Mouse (Mus musculus) thymus, postnatal 10 days (tissue): ENCODE results near the gene Capzb.

Experiments
- DNase-seq, 2 experiments: peaks; one replicate each; pipeline ENCODE4 v3.0.0; 2021; ENCODE audit warnings: low spot score in 2 of 2

The Capzb gene

DNA sequence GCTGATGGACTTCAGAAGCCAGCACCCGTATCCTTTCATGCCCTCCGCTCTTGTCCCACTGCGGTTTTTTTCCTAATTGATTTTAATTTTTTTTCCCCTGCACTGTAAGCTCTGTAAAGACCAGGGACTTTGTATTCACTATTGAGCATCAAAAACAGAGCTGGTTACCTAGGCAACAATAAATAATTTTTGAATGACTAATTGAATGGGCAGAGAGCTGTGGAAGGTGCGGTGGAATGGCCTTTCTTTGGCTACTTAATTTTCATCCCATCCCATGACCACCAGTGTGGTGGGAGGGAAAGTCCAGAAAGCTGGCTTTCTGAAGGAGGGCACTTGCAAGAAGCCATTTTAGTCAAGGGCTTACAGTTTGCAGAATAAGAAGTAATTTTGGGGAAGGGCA is 41.6 kb downstream of the Capzb start:
- DNase-seq = no peak

- DNase-seq = no peak
These were observed 42.9 kb downstream of the Capzb start for GRCm38 (mm10) chr4:139235556-139235955.

GRCm38 (mm10) chr4:139238612-139239011 is 45.9 kb downstream of the Capzb start:
- DNase-seq = no peak

DNA sequence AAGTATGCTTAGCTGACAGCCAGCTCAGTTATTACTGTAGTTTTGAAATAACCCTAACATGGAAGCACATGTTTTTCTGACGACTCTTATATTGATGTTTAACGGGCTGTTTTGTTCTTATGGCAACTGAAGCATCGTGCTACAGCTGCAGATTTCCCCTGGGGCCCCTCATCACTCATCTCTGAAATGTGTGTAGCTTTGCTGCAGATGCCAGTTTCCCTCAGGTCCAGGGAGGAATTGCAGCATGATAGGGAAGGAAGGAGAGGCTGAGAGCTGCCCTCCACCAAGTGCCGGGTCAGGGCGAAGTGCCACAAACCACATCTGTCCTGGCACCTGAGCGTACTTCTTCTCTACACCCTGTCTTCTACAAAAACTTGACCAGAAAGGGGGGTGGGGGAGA is 47.6 kb downstream of the Capzb start:
- no peak for DNase-seq

DNA sequence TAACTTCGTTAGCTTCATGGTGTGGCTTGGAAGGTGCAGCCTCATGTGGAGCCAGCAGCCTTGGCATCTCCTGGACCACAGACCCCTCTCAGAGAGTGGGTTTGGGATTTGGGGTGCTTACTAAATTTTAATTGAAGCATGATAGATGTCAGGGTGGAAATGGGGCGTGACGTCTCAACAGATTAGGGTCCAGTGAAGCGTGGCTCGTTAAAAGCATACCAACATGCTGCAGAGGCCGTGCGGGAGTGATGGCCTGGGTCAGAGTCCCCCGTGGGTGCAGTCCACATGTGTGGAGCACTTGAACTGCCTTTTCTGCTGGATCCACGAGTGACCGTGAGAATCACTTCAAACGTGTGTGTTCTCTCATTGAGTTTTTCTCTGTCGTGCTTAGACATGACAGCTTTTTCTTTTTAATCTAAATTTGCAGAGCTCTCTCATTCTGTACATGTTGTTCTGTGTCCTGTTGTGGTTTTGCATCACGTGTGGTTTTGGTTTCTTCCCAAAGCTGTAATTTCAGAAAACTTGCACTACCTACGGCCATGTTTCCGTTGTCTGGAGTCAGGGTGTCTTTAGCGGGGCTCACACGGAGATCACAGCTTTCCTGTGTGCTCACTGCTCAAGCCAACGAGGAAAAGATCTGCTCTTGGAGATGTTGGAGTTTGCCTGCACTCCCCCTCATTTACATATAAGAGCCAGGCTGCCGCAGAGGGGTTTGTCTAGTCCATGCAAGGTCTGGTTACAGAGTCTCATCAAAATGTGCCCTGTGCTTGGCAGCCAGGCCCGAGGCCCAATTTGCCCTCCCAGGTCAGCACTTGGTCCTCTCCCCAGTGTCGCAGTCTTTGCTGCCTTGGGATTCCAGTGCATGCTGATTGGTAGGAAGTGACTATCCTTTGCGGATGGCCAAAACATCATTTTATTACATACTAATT is 49.2 kb downstream of the Capzb start:
- DNase-seq = peak in 1 of 2 experiments; percentile 22

DNA sequence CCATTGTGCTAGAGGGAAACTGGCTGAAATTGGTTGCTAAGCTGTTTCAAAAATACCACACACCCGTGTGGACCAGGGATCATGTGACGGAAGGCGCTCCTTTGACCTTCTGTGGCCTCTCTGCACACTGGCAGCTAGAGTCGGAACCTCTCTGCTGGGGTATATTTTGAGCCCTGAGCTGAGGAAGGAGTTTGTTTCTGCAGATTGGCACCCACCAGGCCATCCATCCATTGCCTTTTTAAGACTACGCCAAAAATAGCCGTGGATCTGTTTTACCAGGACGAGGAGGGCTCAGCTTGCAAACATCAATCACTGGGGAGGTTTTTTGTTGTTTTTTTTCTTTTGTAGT is 49.9 kb downstream of the Capzb start:
- DNase-seq = no peak

- DNase-seq = no peak
These were observed 51.5 kb downstream of the Capzb start for GRCm38 (mm10) chr4:139244176-139244575.

- no peak for DNase-seq
These were observed 52.1 kb downstream of the Capzb start for GRCm38 (mm10) chr4:139244766-139245165.

GRCm38 (mm10) chr4:139245534-139245933 is 52.8 kb downstream of the Capzb start:
- DNase-seq = no peak

DNA sequence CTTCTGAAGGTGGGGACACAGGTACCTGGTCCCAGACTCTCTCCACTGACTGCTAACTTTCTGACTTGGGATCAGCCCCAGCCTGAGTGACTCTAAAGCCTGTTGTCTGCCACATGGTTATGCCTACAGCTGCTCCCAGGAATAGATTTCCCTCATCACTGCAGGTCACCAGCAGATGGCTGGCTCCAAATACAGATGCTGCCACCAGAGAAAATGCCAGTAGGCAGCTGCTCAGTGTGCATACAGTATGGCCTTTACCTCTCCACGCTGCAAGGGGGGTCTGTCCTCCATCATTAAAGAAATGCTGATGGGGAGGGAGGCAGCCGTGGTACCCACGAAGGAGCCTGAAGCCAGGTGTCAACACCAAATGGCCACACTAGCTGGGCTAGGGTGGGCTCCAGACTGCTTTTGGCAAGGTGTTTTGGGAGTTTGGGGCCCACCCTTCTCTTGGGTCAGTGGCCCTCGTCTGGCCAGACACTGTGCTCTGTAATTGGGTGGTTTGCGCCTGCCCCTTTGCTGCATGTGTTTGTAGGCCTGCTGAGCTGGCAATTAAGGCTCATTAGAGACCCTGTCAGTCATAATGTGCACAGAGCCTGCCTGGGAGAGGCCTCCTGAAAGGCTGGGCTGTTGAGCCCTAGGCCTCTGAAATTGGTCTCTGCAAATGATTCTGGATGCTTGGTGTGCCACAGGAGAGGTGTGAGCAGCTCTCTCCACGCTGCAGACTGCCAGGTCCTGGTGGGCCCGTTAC is 53.6 kb downstream of the Capzb start:
- DNase-seq = no peak

GRCm38 (mm10) chr4:139247966-139248365 is 55.3 kb downstream of the Capzb start:
- DNase-seq = no peak

DNA sequence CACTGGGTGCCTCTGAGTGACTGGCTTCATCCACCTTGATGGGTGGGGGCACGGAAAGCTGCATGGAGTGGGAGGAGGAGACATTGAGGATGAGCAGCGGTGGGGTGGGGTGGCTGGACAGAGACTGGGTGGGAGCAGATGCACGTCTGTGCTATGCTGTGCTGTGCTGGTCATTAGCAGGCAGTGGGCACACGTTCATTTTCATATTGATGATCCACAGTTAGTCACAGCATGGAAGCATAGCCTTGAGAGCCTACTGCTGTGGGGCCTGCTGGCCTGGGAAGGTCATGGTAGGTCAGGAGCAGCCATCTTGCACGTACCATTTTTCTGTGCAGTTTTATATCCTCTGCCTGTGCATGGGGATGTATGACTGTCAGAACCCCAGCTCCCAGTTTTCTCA is 56.0 kb downstream of the Capzb start:
- DNase-seq = no peak

DNA sequence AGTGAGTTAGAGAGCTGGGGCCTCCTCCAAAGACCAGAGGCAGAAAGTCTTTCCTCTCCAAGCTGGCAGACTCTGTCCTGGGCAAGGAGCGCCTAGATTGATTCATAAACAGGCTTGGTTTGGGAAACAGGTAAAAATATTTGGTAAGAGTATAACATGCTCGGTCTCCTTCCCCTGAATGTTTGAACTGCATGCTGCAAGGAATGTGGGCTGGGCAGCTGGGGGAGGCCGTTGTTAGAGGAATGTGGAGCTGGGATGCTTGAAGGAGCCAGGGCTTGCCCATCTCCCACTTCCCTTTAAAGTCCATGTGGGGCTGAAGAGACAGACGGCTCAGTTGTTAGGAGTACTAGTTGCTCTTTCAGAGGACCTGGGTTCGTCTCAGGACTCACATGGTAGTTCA is 57.3 kb downstream of the Capzb start:
- DNase-seq = no peak

DNA sequence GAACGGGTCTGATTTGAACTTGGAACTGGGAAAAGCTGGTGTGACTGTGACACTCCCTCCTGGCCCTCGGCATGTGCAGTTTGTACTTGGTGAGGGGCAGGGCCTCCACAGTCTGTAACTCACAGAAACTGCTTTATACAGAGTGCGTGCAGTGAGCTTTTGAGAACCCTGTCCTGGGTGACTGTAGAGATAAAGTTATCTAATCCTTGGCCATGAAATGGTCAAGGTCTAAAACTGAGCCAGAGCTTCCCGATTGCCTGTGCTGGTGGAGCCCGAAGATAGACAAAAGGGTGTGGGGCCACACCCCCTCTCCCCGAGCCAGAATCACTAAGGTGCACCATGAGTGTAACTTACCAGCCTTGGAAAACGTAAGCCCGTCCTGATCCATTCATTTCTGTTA is 58.2 kb downstream of the Capzb start:
- no peak for DNase-seq

DNA sequence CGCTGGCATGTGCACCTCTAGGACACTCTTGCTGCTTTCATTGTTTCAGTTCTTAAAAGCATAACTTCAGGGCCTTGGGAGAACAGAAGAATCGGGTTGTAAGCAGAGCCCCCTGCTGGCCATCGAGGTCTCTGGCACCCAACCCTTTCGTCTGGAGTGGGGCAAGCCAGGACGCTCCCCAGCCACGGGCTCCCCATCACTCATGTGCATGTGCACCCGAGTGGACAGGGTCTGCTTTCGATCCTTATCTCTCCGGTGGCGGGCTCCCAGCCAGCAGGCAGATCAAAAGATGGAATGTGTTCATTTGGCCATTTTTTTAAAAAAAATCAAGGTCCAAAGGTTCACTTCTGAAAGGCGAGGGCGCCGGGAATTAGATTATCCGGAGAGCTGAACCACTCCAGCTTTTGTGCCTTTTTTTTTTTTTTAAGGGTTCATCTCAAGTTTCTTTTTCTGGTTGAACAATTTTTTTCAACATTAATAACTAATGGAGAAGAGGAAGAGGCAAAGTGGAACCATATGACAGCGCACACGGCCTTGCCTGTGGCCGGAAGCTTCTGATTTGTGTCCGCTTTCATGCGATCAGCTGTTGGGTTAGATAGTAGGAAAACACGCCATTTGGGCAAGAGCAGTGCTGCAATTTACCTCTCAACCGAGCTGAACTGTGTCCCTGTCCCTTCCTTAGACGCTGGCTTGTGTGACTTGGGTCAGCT is 59.5 kb downstream of the Capzb start:
- DNase-seq = peak; percentile 36 to 76

GRCm38 (mm10) chr4:139253206-139253605 is 60.5 kb downstream of the Capzb start:
- DNase-seq = no peak

DNA sequence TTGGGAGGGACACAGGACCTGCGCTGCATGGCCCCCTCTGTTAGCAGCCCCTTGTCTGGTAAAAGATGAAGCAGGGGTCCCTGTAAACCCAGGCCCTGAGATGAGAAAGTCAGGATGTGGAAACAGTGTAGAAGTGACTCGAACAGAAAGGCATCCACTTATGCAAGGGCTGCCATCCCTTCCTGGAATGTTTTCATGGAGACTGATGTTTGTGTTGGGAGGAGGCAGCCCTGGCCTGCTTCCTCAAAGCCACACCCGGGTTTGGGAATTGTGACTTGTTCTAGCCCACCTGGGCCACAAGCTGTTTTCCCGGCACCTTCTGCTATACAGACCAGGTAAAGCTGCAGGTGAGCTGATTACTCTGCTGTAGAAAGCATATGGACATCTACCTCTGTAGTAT is 63.4 kb downstream of the Capzb start:
- no peak for DNase-seq

DNA sequence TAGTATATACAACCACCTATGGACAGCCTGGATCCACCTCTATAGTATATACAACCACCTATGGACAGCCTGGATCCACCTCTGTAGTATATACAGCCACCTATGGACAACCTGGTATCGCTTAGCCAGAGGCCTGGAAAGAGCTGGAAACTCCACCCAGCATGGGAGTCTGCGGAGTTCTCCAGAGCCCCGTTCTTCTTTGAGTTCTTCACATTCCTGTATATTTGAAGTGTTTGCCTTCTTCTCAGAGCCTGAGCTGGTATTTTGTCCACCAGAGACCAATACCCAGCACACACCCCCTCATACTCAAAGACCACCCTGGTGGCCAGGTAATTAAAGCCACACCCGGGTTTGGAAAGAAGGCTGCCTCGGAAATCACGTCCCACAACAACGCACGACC is 64.0 kb downstream of the Capzb start:
- no peak for DNase-seq

GRCm38 (mm10) chr4:139258621-139259301 is 66.1 kb downstream of the Capzb start:
- no peak for DNase-seq

DNA sequence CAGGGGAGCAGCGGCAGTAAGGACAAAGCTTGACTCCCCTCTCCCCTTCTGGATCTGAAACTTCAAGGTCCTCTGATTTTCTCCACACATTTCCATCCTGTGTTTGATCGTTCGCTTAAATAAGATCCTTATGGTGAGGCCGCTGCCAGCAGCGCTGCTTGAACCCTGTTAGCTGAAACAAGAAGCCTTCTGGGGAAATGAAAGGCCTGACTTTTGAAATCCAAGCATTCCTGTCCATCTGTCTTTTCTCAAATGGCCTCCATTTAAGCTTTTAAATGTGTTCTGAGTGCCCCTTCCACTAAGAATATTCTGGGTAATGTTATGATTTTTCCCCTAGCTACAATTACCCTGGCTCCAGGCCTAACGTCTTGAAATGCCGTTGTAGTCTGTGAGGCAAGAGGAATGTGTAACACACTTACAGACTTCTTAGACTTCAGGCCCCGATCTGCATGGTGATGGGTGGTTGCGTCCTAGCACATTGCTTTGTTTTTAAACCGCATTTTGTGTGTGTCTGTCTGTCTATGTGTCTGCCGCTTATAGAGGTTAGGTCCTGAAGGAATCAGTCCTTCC is 66.7 kb downstream of the Capzb start:
- no peak for DNase-seq

DNA sequence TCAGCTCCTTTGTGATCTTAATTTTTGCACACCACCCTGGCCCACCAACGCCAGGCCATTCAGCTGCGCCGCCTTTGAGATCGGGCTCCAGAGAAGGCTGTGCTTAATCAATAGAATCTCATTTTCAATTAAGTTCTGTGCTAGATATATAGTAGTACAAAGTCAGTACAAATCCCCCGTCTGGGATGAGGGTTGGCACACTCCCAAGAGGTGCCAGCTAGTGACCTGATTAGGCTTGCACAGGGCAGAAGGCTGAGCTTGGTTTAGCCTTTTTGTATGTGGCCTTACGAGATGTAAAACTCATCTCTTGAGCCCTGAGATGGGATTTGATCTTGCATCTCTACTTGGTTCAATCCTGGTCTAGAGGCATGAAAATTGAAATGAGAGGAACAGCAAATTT is 70.3 kb downstream of the Capzb start:
- DNase-seq = no peak
